Mouse (Mus musculus) macrophage (primary cell): ENCODE data around the gene Myof. TPM values are rescaled to one million over a fixed set of nuclear protein-coding genes. Genes with fewer than 3 reads are reported as not detected.
A peak's percentile ranks its signal among the peaks of the same experiment; 100 is the strongest.

Experiments used
- H3K27ac ChIP-seq: fragments of 350-480 bp; formaldehyde crosslinking; 2 replicates; pipeline ENCODE4 v1.9.0; 2021
- H3K36me3 ChIP-seq: fragments of 350-480 bp; formaldehyde crosslinking; 2 replicates; pipeline ENCODE4 v1.9.0; 2021; ENCODE audit errors: inconsistent target
- H3K4me3 ChIP-seq: fragments of 350-480 bp; formaldehyde crosslinking; 2 replicates; pipeline ENCODE4 v1.9.0; 2021; ENCODE audit errors: inconsistent target
- H3K79me2 ChIP-seq: fragments of 350-480 bp; formaldehyde crosslinking; 2 replicates; pipeline ENCODE4 v1.9.0; 2021; ENCODE audit errors: inconsistent target
- WGBS: methylation state at CpG from one replicate; pipeline ENCODE4 v1.1.7; 2026; ENCODE audit warnings: inconsistent platforms; ENCODE audit not compliant: missing documents; 5-methylcytosine and 5-hydroxymethylcytosine counted together
- polyA plus RNA-seq: library from polyadenylated mRNA; stranded (reverse); fragments of 250-400 nt; gene quantifications from 3 replicates; pipeline ENCODE4 v1.2.4, GENCODE M21; 2018; ENCODE audit warnings: inconsistent platforms

Gene Myof
- polyA plus RNA-seq, 1 experiment from 2014 or later, result 281 TPM

- Histone ChIP-seq H3K79me2 (peaks cover 96% of the 10 kb centered on the region), H3K4me3 (no peak overlapping the region), H3K36me3 (peaks cover 9% of the 10 kb centered on the region; the same call in 1 of the 2 replicates), H3K27ac (peak overlapping the region; percentile 47)
- WGBS, result 33% methylated on average over 10 of the region's 23 CpGs
Observed at GRCm38 (mm10) chr19:38030673-38031137, 12.7 kb downstream of the Myof start.

GRCm38 (mm10) chr19:38029871-38030270, 13.5 kb downstream of the Myof start:
- no peak overlapping the region for H3K4me3 ChIP-seq
- peak overlapping the region; percentile 47 for H3K27ac ChIP-seq
- peaks cover 93% of the 10 kb centered on the region for H3K79me2 ChIP-seq
- H3K36me3 ChIP-seq, result peaks cover 4% of the 10 kb centered on the region; the same call in 1 of the 2 replicates
- 83% methylated on average over 3 of the region's 3 CpGs for whole genome bisulfite sequencing

- H3K4me3 ChIP-seq, result no peak overlapping the region
- H3K36me3 ChIP-seq, result no peaks in the 10 kb centered on the region
- 65% methylated on average over 3 of the region's 3 CpGs for WGBS
- peak overlapping the region; percentile 47 for H3K27ac ChIP-seq
- peaks cover 93% of the 10 kb centered on the region for H3K79me2 ChIP-seq
Observed at GRCm38 (mm10) chr19:38029292-38029691, 14.1 kb downstream of the Myof start.

- 87% methylated on average over 9 of the region's 10 CpGs for WGBS
- peaks cover 90% of the 10 kb centered on the region for H3K79me2 ChIP-seq
- no peak overlapping the region for H3K4me3 ChIP-seq
- H3K27ac ChIP-seq, result peak overlapping the region; percentile 89; the same call in 1 of the 2 replicates
- no peaks in the 10 kb centered on the region for H3K36me3 ChIP-seq
Observed at GRCm38 (mm10) chr19:38027881-38028521, 15.4 kb downstream of the Myof start.

- WGBS, result 86% methylated on average over 6 of the region's 6 CpGs
- no peaks in the 10 kb centered on the region for H3K36me3 ChIP-seq
- H3K4me3 ChIP-seq, result no peak overlapping the region
- peaks cover 84% of the 10 kb centered on the region for H3K79me2 ChIP-seq
- peak overlapping the region; percentile 89 for H3K27ac ChIP-seq
Observed at GRCm38 (mm10) chr19:38027389-38027788, 16.0 kb downstream of the Myof start.

- Histone ChIP-seq H3K79me2 (peaks cover 83% of the 10 kb centered on the region), H3K4me3 (no peak overlapping the region), H3K36me3 (no peaks in the 10 kb centered on the region), H3K27ac (peak overlapping the region; percentile 89)
- WGBS, result 91% methylated on average over 8 of the region's 8 CpGs
Observed at GRCm38 (mm10) chr19:38026211-38026624, 17.2 kb downstream of the Myof start.

- 40% methylated on average over 9 of the region's 9 CpGs for WGBS
- Histone ChIP-seq H3K79me2 (peaks cover 84% of the 10 kb centered on the region), H3K27ac (peak overlapping the region; percentile 89), H3K36me3 (no peaks in the 10 kb centered on the region), H3K4me3 (no peak overlapping the region)
Observed at GRCm38 (mm10) chr19:38025254-38026041, 17.9 kb downstream of the Myof start.

GRCm38 (mm10) chr19:38023603-38024002, 19.8 kb downstream of the Myof start:
- Histone ChIP-seq H3K4me3 (no peak overlapping the region), H3K36me3 (no peaks in the 10 kb centered on the region; the same call in 1 of the 2 replicates), H3K79me2 (peaks cover 80% of the 10 kb centered on the region), H3K27ac (peak overlapping the region; percentile 87)
- WGBS, result 77% methylated on average over 4 of the region's 4 CpGs

- Histone ChIP-seq H3K79me2 (peaks cover 77% of the 10 kb centered on the region), H3K27ac (peak overlapping the region; percentile 87), H3K36me3 (no peaks in the 10 kb centered on the region; the same call in 1 of the 2 replicates), H3K4me3 (no peak overlapping the region)
- WGBS, result 0% methylated on average over 4 of the region's 4 CpGs
Observed at GRCm38 (mm10) chr19:38022710-38023109, 20.7 kb downstream of the Myof start.

- Histone ChIP-seq H3K4me3 (no peak overlapping the region), H3K27ac (peak overlapping the region; percentile 70), H3K79me2 (peaks cover 63% of the 10 kb centered on the region), H3K36me3 (no peaks in the 10 kb centered on the region; the same call in 1 of the 2 replicates)
- 100% methylated on average over 1 of the region's 1 CpGs for WGBS
Observed at GRCm38 (mm10) chr19:38015873-38016254, 27.5 kb downstream of the Myof start.

- Histone ChIP-seq H3K4me3 (no peak overlapping the region), H3K79me2 (peaks cover 61% of the 10 kb centered on the region), H3K27ac (peak overlapping the region; percentile 70), H3K36me3 (no peaks in the 10 kb centered on the region; the same call in 1 of the 2 replicates)
- 42% methylated on average over 1 of the region's 1 CpGs for WGBS
Observed at GRCm38 (mm10) chr19:38015180-38015872, 28.1 kb downstream of the Myof start.

GRCm38 (mm10) chr19:38014443-38014842, 28.9 kb downstream of the Myof start:
- Histone ChIP-seq H3K79me2 (peaks cover 61% of the 10 kb centered on the region), H3K4me3 (no peak overlapping the region), H3K27ac (0 out of 2 replicates have a peak overlapping the region, but pooled peaks have one; percentile 70), H3K36me3 (no peaks in the 10 kb centered on the region; the same call in 1 of the 2 replicates)
- 98% methylated on average over 5 of the region's 5 CpGs for WGBS

GRCm38 (mm10) chr19:38011379-38011778, 32.0 kb downstream of the Myof start:
- peak overlapping the region; percentile 84 for H3K27ac ChIP-seq
- no peak overlapping the region for H3K4me3 ChIP-seq
- H3K36me3 ChIP-seq, result 0 out of 2 replicates have a peak, but pooled peaks cover 2% of the 10 kb centered on the region
- 0% methylated on average over 1 of the region's 1 CpGs for WGBS
- peaks cover 72% of the 10 kb centered on the region for H3K79me2 ChIP-seq

GRCm38 (mm10) chr19:38004809-38005380, 38.5 kb downstream of the Myof start:
- H3K79me2 ChIP-seq, result peaks cover 93% of the 10 kb centered on the region
- no peak overlapping the region for H3K4me3 ChIP-seq
- no peak overlapping the region for H3K27ac ChIP-seq
- WGBS, result 97% methylated on average over 8 of the region's 8 CpGs
- peaks cover 16% of the 10 kb centered on the region; the same call in 1 of the 2 replicates for H3K36me3 ChIP-seq
